8 mouse cellular contexts compared by ENCODE assay signal in the genomic region with DNA sequence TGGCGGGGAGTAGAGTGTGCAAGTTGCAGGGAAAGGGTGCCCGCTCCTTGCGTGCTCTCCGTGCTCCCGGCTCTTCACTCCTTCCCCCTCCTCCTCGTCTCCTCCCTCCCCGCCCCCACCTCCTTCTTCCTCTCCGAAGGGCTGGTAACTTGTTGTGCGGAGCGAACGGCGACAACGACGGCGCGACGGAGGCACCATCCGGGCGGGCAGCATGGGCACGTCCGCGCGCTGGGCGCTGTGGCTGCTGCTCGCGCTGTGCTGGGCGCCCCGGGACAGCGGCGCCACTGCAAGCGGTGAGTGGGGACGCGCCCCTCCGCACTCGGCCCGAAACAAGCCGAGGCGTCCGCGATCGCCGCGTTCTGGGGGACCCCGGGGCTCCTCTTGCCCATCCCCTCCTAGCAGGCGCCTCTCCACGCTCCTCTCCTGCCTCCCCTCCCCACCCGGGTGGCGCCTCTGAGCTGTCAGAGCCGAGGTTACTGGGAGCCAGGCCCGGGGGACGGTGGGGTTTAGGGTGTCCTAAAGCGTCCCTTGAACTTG. TPM values are rescaled to one million over a fixed set of nuclear protein-coding genes. Genes with fewer than 3 reads are reported as not detected.
DNase-seq lines count a peak whose midpoint lies in the region; ATAC-seq and TF ChIP-seq lines count a peak whose summit lies in the region.

No protein-coding gene starts in this region.

- peak overlapping the region; percentile 92 for H3K9ac ChIP-seq in hindbrain, embryonic 16.5 days (ENCODE audit: low read depth, low read length)

- no peaks in the 10 kb centered on the region; the same call in 1 of the 2 replicates for H3K27me3 ChIP-seq in hindbrain, embryonic 16.5 days (replicated peaks; ENCODE audit: control insufficient read depth, insufficient read depth, low read length)
- H3K27me3 ChIP-seq in megakaryocyte, embryonic 14.5 days (replicated peaks): peaks cover 2% of the 10 kb centered on the region

- no peaks in the 10 kb centered on the region for H3K9me3 ChIP-seq in hindbrain, embryonic 16.5 days (ENCODE audit: control insufficient read depth, low read length)
- H3K9me3 ChIP-seq in megakaryocyte, embryonic 14.5 days: no peaks in the 10 kb centered on the region

- H3K36me3 ChIP-seq in hindbrain, embryonic 16.5 days (ENCODE audit: control insufficient read depth, insufficient read depth, low read length): no peaks in the 10 kb centered on the region
- peaks cover 34% of the 10 kb centered on the region for H3K36me3 ChIP-seq in megakaryocyte, embryonic 14.5 days (replicated peaks; ENCODE audit: low read length)

- peak; percentile 75 for DNase-seq in adrenal gland, postnatal 10 days
- peak; percentile 26 to 53 for DNase-seq in cerebellum, postnatal 4 days (ENCODE audit: low spot score in 2 of 2)
- peak; percentile 81 for DNase-seq in gastrocnemius, adult 2 months
- DNase-seq in left cerebral cortex, postnatal 10 days (ENCODE audit: extremely low spot score in 1 of 2, low spot score in 2 of 2): peak; percentile 34 to 75
- peak; percentile 70 for DNase-seq in right cerebral cortex, postnatal 14 days
- no peak for DNase-seq in B cell, adult 2 months

- peak overlapping the region; percentile 91 for H3K4me2 ChIP-seq in hindbrain, embryonic 16.5 days (ENCODE audit: low read length)

- WGBS in hindbrain, embryonic 16.5 days: 0% methylated on average over 29 of the region's 52 CpGs

- ATAC-seq in hindbrain, embryonic 16.5 days: peak; percentile 79

- H3K4me3 ChIP-seq in gastrocnemius, adult 2 months: peak overlapping the region; percentile 94
- H3K4me3 ChIP-seq in hindbrain, embryonic 16.5 days (ENCODE audit: low read length): peak overlapping the region; percentile 89
- peak overlapping the region; percentile 99 for H3K4me3 ChIP-seq in megakaryocyte, embryonic 14.5 days (replicated peaks)

- TF ChIP-seq CTCF in gastrocnemius, adult 2 months (IDR thresholded peaks at IDR 0.05): no peak

- intact Hi-C loops in gastrocnemius, adult 2 months (cut with DNase I): loop anchor here (10.0 kb wide), 1 partner anchor 197 kb away; no protein-coding TSS in a partner anchor
- intact Hi-C loops in left cerebral cortex, postnatal 10 days (cut with DNase I): loop anchor here (5.0 to 10.0 kb wide), 3 partner anchors 243 to 485 kb away; a partner anchor contains a TSS

- H3K4me1 ChIP-seq in hindbrain, embryonic 16.5 days (ENCODE audit: control insufficient read depth, insufficient read depth, low read depth, low read length): peaks cover 16% of the 10 kb centered on the region
- H3K4me1 ChIP-seq in megakaryocyte, embryonic 14.5 days: peaks cover 70% of the 10 kb centered on the region

- peak overlapping the region; percentile 97 for H3K27ac ChIP-seq in gastrocnemius, adult 2 months
- peak overlapping the region; percentile 93 for H3K27ac ChIP-seq in hindbrain, embryonic 16.5 days (ENCODE audit: low read depth, low read length)

RNA-seq across cellular contexts. Expression of a gene that starts 1.2 kb away (rescaled TPM):
- 10 to 100 TPM; 45.6 to 52.4 TPM for total RNA-seq in adrenal gland, postnatal 10 days (2021)
- total RNA-seq in gastrocnemius, adult 2 months (2021): 10 to 100 TPM; 64.1 to 99.2 TPM
- 30.3 and 32.7 TPM in 2 replicates for polyA plus RNA-seq in hindbrain, embryonic 16.5 days (2015; fragmentation: Nextera tagmentation; extraction: Ambion mirVana)
- 10 to 100 TPM; 76.6 to 80.9 TPM for total RNA-seq in left cerebral cortex, postnatal 10 days (2021)
- 19.8 and 30.2 TPM in 2 replicates for polyA plus RNA-seq in megakaryocyte, embryonic 14.5 days (2012; ENCODE audit: insufficient read depth, low replicate concordance)

Comparison
In these comparisons a context has a peak if more than half of its experiments do, and no peak if none do; other contexts are left out.
1. DNase-seq: peak in adrenal gland, postnatal 10 days (single experiment), cerebellum, postnatal 4 days (2 of 2), gastrocnemius, adult 2 months (single experiment), left cerebral cortex, postnatal 10 days (2 of 2) and right cerebral cortex, postnatal 14 days (single experiment); none in B cell, adult 2 months (0 of 2).
2. Peak in every context shown above with its lines, with median percentiles within 50 percentile points of each other: H3K4me3 ChIP-seq.